Mouse (Mus musculus): Measurements from ENCODE around the gene Slc43a3. TPM values are rescaled to one million over a fixed set of nuclear protein-coding genes. Genes with fewer than 3 reads are reported as not detected.
"Not testable (repeated sequence)": the region's sequence is repeated elsewhere in the genome, so short reads cannot be mapped to it uniquely, and the experiment has no call there.

Slc43a3 gene
- total RNA-seq (2015) (111 and 119 TPM in 2 replicates), total RNA-seq (2017) (94.2 and 94.7 TPM in 2 replicates)

DNA sequence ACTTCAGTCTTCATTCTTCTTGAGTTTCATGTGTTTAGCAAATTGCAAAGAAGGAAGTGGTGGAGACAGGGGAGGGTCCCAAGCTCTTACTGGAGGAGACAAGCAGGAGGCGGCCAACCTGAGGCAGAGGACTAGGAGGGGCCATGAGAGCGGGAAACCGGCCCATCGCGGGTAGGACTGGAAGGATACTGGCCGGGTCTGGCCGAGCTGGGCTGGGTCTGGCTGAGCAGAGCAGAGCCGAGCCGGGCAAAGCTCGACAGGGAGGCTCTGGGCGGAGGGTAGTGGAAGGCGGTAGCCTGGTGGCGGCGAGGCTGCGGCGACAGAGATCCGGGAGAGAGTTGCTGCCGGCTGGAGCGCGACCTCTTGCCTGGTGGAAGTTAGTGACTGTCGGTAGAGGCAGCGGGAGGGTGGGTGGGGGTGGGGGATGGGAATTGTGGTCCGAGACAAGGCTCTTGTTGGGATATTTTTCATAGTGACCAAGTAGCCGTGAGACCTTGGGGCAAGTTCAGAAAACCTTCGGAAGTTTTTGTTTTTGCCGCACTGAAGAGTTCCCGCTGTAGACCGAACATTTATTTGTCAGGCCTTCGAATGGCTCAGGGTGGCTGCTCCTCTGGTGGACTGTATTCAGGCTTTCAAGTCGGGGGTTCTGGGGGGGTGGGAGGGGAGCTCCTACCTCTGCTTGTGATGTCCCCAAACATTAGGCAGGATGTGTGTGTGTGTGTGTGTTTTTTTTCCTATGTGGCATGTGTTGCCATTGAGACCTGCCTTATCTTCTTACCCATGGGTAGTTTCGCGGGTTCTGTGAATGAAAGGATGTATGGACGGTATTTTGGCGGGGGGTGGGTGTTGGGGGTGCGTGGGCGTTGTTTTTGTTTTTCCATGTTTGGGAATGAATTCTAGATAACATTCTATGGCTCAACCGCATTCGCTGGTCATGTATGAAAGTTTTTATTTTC, at the start of gene Slc43a3:
Slc43a3 (plus strand) TSS at position 106 of the 956 bp plus-strand sequence.
- ATAC-seq (replicated peaks; ENCODE audit: poor library complexity): peak; percentile 77

DNA sequence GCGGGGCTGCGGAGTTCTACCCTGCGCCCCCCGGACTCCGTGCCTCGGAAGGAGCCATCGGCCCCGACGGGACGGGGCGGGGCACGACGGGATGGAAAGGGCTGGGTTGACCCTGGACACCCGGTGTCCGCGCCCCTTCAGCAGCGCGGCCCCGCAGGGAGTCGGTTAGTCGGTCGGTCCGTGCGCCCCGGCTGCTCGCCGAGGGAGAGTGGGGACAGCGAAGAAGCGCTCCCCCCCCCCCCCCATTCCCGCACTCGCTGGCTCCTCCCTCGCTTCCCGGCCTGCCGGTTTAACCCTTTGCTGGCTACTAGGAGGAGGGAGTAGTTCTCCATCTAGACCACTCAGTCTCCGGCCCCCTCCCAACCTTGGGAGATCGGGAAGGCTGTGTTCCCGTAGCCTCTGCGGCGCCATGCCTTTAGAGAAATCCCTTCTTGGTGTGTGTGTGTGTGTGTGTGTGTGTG, 49.5 kb upstream of the Slc43a3 start:
- no peak for ATAC-seq (replicated peaks; ENCODE audit: poor library complexity)

DNA sequence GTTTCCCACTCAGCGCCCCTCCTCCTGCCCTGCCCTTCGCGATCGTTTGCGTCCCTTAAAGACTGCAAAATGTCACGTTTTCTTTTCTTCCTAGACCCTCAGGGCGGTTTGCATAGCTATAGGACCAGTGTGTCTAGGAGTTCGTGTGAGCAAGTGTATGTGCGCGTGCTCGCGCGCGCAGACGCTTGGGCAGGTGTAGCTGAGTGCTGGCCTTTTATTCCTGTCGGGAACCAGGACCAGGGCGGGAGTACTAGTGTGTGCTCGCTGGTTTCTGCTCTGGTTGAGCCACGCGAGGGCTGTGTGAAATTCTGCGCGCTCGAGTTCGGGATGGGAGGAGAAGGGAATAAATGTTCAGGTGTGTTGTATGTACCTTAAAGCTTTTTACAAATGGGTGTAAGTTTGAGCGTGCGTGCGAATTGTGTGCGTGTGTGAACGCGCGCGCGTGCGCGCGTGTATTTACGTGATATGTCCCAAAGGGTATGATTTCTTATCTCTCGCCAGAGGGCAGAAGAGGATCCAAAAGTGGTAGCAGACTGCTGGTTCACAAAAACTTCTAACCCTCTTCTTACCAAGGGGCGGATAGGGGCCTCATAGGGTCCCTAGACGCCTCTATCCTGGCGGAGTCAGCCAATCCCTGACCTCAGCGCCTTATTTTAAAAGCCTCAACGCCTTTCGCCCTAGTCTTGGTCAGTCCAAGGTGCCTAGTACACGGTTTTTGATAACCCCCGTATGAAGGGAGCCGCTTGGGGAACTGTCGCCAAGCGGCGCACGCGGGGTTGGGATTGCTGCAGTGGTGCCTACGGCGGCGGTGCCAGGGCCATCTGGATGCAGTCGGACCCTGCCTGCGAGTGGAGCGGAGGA, 48.7 kb upstream of the Slc43a3 start:
- ATAC-seq (replicated peaks; ENCODE audit: poor library complexity): peak; percentile 44

GRCm38 (mm10) chr2:84888657-84889315, 47.6 kb upstream of the Slc43a3 start:
- ATAC-seq (replicated peaks; ENCODE audit: poor library complexity): peak; percentile 62

DNA sequence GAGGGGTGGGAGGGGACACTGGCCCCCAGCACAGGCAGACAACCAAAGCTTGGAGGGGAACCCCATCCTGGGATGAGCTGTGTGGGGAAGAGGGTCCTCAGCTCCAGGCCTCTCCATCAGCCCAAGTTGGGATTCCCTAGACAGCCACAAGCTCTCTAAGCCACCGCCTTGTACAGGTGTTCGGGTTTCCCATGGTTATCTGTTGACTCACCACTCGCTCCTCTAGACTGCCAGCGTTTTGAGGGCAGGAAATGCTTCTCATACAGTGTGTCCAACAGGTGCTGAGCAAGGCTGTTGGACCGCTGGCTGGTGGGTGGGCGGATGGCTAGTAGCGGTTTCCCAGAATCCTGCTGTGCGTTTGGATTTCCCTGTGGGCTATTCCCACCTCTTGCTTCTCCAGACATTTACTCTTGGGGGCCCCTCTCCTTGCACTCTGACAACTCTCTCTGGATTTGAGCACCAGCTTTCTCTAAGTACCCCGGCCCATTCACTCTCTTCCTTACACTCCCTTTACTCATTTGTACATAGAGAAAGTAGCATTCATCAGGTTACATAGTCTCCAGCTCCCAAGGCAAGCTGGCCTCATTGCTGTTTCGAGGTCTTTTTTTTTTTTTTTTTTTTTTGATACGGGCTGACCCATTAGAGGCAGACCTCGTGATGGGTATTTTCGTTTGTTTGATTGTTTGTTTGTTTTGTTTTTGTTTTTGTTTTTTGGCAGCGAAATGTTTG, 46.9 kb upstream of the Slc43a3 start:
- no peak for ATAC-seq (replicated peaks; ENCODE audit: poor library complexity)

DNA sequence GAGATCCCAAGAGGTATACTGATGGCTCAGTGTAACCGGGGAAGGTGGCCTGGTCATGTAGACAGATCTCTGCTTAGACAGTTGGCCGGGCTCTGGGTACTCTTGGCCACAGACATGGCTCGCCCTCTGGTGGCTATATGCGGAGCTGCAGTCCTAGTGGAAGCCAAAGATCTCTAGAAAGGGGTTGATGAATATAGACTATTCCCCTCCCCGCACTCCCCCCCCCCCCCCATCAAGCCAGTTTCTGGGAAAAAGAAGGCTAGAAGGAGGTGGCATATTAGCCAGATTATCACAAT, 46.4 kb upstream of the Slc43a3 start:
- peak; percentile 79 for ATAC-seq (replicated peaks; ENCODE audit: poor library complexity)

DNA sequence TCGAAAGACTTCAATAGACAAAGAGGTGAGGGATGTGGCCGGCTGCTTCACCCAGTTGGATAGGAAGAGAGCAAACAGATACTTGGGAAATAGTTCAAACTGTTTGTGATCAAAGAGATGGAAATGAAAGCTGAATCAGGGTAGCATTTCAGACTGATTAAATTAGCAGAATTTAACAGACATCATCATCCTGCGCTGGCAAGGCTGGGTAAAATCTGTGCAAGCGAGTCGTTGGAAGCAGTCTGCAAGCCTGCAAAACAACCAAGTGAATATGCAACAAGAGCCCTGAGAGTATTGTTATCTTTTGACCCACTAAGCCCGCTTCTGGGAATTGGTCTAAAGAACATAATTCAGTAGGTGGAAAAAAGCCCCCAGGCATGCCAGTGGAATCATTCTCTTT, 43.0 kb upstream of the Slc43a3 start:
- no peak for ATAC-seq (replicated peaks; ENCODE audit: poor library complexity)

GRCm38 (mm10) chr2:84895495-84896198, 40.7 kb upstream of the Slc43a3 start:
- ATAC-seq (replicated peaks; ENCODE audit: poor library complexity): peak; percentile 72; the same call in 1 of the 2 replicates

DNA sequence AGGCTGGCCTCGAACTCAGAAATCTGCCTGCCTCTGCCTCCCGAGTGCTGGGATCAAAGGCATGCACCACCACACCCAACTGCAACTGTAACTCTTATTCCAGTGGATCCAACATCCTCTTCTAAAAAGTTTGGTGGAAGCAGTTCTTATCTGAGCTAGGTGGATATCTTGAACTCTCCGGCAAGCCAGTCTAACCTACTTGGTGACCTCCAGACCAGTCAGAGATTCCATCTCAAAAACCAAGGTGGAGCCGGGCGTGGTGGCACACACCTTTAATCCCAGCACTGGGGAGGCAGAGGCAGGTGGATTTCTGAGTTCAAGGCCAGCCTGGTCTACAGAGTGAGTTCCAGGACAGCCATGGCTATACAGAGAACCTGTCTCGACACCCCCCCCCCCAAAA, 39.7 kb upstream of the Slc43a3 start:
- not testable (repeated sequence) for ATAC-seq (replicated peaks; ENCODE audit: poor library complexity)

- no peak for ATAC-seq (replicated peaks; ENCODE audit: poor library complexity)
These were observed 23.7 kb upstream of the Slc43a3 start for GRCm38 (mm10) chr2:84912722-84913121.

DNA sequence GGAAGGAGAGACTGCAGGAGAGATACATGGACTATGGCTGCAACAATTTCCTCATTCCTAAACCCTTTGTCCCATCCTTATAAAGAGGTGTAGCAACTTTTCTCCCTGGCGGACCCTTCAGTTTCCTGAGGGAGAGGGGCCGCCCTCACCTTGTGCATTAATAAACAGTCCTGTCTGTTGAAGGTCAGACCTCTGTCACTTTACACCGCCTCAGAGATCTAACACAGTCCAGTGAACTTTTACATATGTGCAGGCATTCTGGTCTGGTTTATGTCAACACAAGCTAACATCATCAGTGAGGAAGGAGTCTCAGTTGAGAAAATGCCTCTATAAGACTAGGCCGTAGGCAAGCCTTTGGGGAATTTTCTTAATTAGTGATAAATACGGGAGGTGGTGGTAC, 22.5 kb upstream of the Slc43a3 start:
- ATAC-seq (replicated peaks; ENCODE audit: poor library complexity): no peak

DNA sequence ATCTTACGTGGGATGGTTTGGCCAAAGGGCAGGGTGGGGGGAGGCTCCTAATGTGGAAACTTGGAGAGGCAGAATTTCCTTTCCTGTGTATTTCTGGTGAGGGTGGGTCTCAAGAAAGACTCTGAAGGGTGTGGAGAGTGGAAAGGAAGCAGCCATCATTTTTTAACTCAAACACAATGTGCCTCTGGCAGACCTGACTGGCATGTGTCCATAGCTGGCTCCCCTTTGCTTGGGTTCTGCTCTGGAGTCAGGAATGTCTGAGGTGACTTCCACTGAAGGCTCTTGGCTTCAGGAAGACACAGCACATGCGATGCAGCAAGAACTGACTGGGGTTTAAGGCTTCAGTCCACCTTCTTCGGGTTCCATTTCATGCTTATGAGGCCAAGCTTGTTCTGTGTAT, 21.0 kb upstream of the Slc43a3 start:
- no peak for ATAC-seq (replicated peaks; ENCODE audit: poor library complexity)

DNA sequence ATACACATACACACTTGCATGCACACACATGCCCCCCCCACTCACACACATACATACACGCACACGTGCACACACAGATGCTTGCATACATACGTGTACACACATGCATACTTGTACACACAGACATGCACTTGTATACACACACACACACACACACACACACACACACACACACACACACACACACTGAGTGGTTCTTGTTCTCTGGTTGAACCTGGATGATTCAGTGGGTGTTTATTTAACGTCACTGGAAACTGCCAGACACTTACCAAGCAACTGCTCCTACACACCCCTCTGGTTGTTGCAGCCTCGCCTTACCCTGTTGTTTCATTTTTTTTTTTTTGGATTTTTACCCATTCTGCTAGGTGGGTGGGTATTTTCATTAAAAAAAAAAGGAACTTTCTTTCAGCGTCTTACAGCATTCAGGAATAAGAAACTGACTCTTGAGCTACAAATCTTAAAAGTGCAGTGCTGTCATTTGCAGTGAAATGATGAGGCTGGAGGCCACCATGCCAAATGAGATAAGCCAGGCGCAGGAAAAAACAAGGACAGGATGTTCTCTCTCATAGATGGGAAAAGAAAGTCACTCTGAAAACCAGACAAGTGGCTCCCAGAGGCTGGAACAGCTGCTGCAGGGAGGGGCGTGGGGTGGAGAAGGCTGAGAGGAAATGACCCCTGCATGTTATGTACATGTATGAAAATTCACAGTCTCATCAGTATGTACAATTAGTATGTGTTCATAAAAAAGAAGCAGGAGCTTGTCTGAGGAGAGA, 19.6 kb upstream of the Slc43a3 start:
- 0 out of 2 replicates have a peak, but pooled peaks have one; percentile 20 for ATAC-seq (replicated peaks; ENCODE audit: poor library complexity)

DNA sequence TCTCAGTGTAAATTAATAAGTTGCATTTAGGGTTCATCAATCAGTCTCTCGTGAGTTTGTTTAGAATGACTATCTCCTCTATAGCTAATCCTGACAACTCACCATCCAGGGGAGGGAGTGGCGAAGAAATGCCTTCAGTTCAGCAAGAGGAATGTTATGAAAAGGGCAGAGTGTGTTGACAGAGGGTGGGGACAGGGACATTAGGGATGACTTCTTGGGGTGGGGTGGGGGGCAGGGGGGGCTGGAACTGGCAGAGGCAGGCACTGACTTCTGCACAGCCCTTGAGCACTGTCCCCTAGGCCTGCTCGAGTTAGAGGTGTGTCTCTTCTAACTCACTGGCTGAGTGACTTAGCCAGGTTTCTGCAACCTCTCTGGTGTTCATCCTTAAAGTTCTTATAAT, 18.2 kb upstream of the Slc43a3 start:
- no peak for ATAC-seq (replicated peaks; ENCODE audit: poor library complexity)

- ATAC-seq (replicated peaks; ENCODE audit: poor library complexity): no peak
These were observed 16.7 kb upstream of the Slc43a3 start for GRCm38 (mm10) chr2:84919601-84920108.

DNA sequence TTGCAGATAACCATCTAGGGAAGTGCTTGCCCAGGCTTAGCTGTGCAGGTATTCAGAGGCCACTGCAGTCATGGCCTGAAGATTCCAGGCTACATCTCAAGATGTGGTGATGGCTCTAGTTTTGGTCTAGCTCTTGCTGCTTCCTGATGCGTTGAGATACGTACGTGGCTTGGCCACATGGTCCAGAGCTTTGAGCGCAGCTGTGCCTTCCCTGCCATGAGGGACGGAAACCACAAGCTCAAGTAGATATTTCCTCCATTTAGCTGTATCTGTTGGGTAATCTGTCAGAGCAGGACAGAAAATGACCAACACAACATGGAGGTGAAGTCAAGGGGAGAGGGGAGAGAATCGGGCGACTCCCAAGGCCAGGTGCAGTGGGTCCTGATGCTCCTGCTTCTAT, 6.2 kb upstream of the Slc43a3 start:
- peak; percentile 96 for ATAC-seq (replicated peaks; ENCODE audit: poor library complexity)

- ATAC-seq (replicated peaks; ENCODE audit: poor library complexity): no peak
These were observed 2.3 kb upstream of the Slc43a3 start for GRCm38 (mm10) chr2:84933992-84934648.

DNA sequence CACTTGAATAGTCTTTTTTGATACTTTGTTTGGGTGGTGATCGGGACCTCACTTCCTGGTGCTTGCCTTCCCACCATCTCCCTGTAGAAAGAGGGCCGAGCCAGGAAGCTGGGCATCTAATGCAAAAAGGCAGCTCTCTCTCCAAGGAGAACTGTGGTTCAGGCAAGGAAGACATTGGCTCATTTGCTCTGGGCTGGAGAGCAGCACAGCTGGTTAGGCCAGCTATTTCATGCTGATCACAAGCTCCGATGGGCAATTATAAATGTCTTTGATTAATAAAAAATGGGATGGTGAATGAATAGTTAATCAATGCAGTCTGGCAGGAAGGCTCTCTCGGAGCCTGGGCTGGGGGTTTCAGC, 1.8 kb upstream of the Slc43a3 start:
- no peak for ATAC-seq (replicated peaks; ENCODE audit: poor library complexity)

Measured in megakaryocyte progenitor cell, adult 5-6 weeks (primary cell).